Mouse (Mus musculus) small intestine, adult 2 months (tissue): ENCODE results near the gene Gcn1l1. TPM values are rescaled to one million over a fixed set of nuclear protein-coding genes. Genes with fewer than 3 reads are reported as not detected.

ENCODE experiments used
- H3K27ac ChIP-seq: fragments of 200-500 bp; 2 replicates; pipeline ENCODE4 v1.5.1; 2012; ENCODE audit warnings: low read depth, low read length, control low read depth, inconsistent platforms; ENCODE audit not compliant: insufficient read depth
- H3K27me3 ChIP-seq: fragments of 200-500 bp; 2 replicates; pipeline ENCODE4 v1.6.1; 2012; ENCODE audit warnings: mild to moderate bottlenecking, moderate library complexity, low read length, inconsistent platforms; ENCODE audit not compliant: control insufficient read depth, insufficient read depth
- H3K36me3 ChIP-seq: fragments of 200-500 bp; 2 replicates; pipeline ENCODE4 v1.6.1; 2012; ENCODE audit warnings: mild to moderate bottlenecking, low read length, control low read depth, inconsistent platforms; ENCODE audit not compliant: control insufficient read depth, insufficient read depth
- H3K4me1 ChIP-seq: fragments of 200-500 bp; 2 replicates; pipeline ENCODE4 v1.6.1; 2012; ENCODE audit warnings: low read length, inconsistent platforms, mixed read lengths; ENCODE audit not compliant: control insufficient read depth, insufficient read depth, insufficient read length
- H3K4me3 ChIP-seq: fragments of 200-500 bp; 2 replicates; pipeline ENCODE4 v1.5.1; 2012; ENCODE audit warnings: low read depth, mild to moderate bottlenecking, control low read depth, inconsistent platforms, low read length, moderate library complexity
- CTCF ChIP-seq: fragments of 200-500 bp; IDR thresholded peaks from 2 replicates; pipeline ENCODE4 v1.5.1; 2012; ENCODE audit warnings: low read depth, mild to moderate bottlenecking, control low read depth, inconsistent platforms, low read length, moderate library complexity, mixed read lengths; ENCODE audit not compliant: insufficient replicate concordance, insufficient read length; ENCODE audit errors: extremely low read depth
- POLR2A ChIP-seq: fragments of 200-500 bp; IDR thresholded peaks from 2 replicates; pipeline ENCODE4 v1.6.1; 2012; ENCODE audit warnings: low read depth, mild to moderate bottlenecking, control low read depth, inconsistent platforms, low read length, moderate library complexity
- WGBS: fragments of 180-500 bp; shearing (Covaris S2); methylation state at CpG from one replicate; pipeline ENCODE4 v1.1.7; 2018; 5-methylcytosine and 5-hydroxymethylcytosine counted together
- polyA plus RNA-seq: library from polyadenylated mRNA; depleted of rRNA; stranded (reverse); fragments of >200 nt; gene quantifications from 2 replicates; pipeline ENCODE4 v1.2.3, GENCODE M21; 2012

Gene Gcn1l1
- polyA plus RNA-seq, 1 experiment = 30.7 TPM

- H3K27ac ChIP-seq = no peak overlapping the region
- 93% methylated on average over 33 of the region's 33 CpGs for WGBS
- TF ChIP-seq CTCF (no peak), POLR2A (no peak)
- H3K4me3 ChIP-seq = no peak overlapping the region
- H3K4me1 ChIP-seq = no peaks in the 10 kb centered on the region
- no peaks in the 10 kb centered on the region for H3K27me3 ChIP-seq
- H3K36me3 ChIP-seq = peaks cover 59% of the 10 kb centered on the region
These were observed 11.1 kb upstream of the Gcn1l1 start for GRCm38 (mm10) chr5:115553801-115554420.

GRCm38 (mm10) chr5:115554536-115555291 is 10.3 kb upstream of the Gcn1l1 start:
- Histone ChIP-seq H3K4me3 (no peak overlapping the region), H3K27me3 (no peaks in the 10 kb centered on the region), H3K4me1 (no peaks in the 10 kb centered on the region), H3K36me3 (peaks cover 53% of the 10 kb centered on the region), H3K27ac (no peak overlapping the region)
- 78% methylated on average over 18 of the region's 18 CpGs for WGBS
- no peak for TF ChIP-seq POLR2A
- no peak for TF ChIP-seq CTCF

GRCm38 (mm10) chr5:115556217-115556616 is 8.8 kb upstream of the Gcn1l1 start:
- H3K36me3 ChIP-seq = peaks cover 48% of the 10 kb centered on the region
- H3K4me3 ChIP-seq = no peak overlapping the region
- no peaks in the 10 kb centered on the region for H3K27me3 ChIP-seq
- 8% methylated on average over 8 of the region's 8 CpGs for WGBS
- H3K4me1 ChIP-seq = 0 out of 2 replicates have a peak, but pooled peaks cover 5% of the 10 kb centered on the region
- H3K27ac ChIP-seq = no peak overlapping the region
- no peak for TF ChIP-seq POLR2A
- TF ChIP-seq CTCF = peak; percentile 91; the same call in 1 of the 2 replicates

GRCm38 (mm10) chr5:115558182-115558794 is 6.8 kb upstream of the Gcn1l1 start:
- no peak for TF ChIP-seq CTCF
- no peak for TF ChIP-seq POLR2A
- H3K4me3 ChIP-seq = no peak overlapping the region
- 89% methylated on average over 14 of the region's 14 CpGs for WGBS
- no peak overlapping the region for H3K27ac ChIP-seq
- peaks cover 44% of the 10 kb centered on the region for H3K36me3 ChIP-seq
- no peaks in the 10 kb centered on the region for H3K27me3 ChIP-seq
- H3K4me1 ChIP-seq = peaks cover 5% of the 10 kb centered on the region; the same call in 1 of the 2 replicates

- Histone ChIP-seq H3K4me1 (peaks cover 5% of the 10 kb centered on the region; the same call in 1 of the 2 replicates), H3K4me3 (peak within 1 kb of the TSS; percentile 91), H3K36me3 (peaks cover 37% of the 10 kb centered on the region), H3K27me3 (no peaks in the 10 kb centered on the region), H3K27ac (peak within 1 kb of the TSS; percentile 41)
- under 1% methylated on average over 78 of the region's 78 CpGs for WGBS
- peak; percentile 99 for TF ChIP-seq POLR2A
- TF ChIP-seq CTCF = peak; percentile 99
These were observed 5.6 kb upstream of the Gcn1l1 start, which contains the start of gene Rplp0 for GRCm38 (mm10) chr5:115559237-115560101. Gene Rplp0 (plus strand): TSS chr5:115559467.

GRCm38 (mm10) chr5:115560336-115560905 is 4.6 kb upstream of the Gcn1l1 start:
- no peak for TF ChIP-seq CTCF
- TF ChIP-seq POLR2A = no peak
- 24% methylated on average over 13 of the region's 13 CpGs for WGBS
- H3K36me3 ChIP-seq = peaks cover 31% of the 10 kb centered on the region
- peaks cover 10% of the 10 kb centered on the region for H3K4me1 ChIP-seq
- no peaks in the 10 kb centered on the region for H3K27me3 ChIP-seq
- H3K4me3 ChIP-seq = peak overlapping the region; percentile 44
- H3K27ac ChIP-seq = peak overlapping the region; percentile 12; the same call in 1 of the 2 replicates
